Mouse (Mus musculus) kidney, adult 9 months (tissue): ENCODE data around the gene Rasal2.
A peak's percentile ranks its signal among the peaks of the same experiment; 100 is the strongest.

Source experiments
- DNase-seq: peaks from one replicate; pipeline ENCODE4 v3.0.0; 2022

Gene Rasal2

DNA sequence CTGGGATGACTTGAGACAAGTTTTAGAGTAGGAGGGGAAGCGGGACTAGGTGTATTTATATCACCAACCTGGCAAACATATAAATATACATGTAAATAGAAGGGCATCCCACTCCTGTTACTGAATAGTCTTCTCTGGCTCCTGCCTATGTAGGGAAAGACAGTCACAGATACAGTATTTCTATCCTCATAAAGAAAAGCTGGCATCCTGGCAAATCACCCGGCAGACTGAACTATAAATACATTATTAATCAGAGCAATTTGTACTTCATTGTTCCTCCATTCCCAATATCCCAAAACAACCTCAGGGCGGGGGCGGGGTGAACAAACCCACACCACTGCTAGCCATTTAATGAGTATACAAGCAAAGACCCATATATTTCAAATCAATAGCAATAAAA, 26.7 kb upstream of the Rasal2 start:
- no peak for DNase-seq

DNA sequence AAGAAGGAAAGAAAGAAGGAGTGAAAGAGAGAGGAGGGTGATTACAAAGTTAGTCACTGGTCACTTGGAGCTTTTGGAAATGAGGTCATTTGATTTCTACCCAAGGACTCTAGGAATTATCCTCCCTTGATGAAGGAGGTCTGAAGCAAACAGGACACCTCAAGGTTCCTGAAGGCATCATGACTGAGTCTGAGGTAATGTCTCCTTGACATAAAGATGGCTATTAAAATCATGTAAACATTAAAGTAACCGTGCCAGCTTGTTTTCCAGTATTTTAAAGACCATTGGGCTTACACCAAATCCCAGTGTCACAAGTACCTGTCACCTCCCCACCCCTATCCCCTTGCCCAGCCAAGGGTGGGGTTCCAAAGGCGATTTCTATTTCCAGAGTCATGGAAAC, 25.9 kb upstream of the Rasal2 start:
- no peak for DNase-seq

DNA sequence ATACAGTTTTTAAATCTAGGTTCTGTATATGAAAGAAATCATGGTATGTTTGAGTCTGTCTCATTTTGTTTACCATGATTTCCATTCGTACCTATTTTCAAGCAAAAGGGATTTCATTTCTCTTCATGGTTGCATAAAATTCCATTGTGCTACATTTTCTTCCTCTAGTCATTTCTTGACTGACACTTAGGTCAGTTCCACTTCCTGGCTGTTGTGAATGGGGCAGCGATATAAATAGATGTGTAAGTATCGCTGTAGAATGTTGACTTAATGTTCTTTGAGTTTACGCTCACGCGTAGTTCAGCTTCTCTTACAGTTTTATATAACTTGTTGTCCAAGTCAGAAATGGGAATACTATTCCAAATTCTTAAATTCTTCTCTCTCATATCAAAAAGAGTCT, 23.5 kb upstream of the Rasal2 start:
- no peak for DNase-seq

DNA sequence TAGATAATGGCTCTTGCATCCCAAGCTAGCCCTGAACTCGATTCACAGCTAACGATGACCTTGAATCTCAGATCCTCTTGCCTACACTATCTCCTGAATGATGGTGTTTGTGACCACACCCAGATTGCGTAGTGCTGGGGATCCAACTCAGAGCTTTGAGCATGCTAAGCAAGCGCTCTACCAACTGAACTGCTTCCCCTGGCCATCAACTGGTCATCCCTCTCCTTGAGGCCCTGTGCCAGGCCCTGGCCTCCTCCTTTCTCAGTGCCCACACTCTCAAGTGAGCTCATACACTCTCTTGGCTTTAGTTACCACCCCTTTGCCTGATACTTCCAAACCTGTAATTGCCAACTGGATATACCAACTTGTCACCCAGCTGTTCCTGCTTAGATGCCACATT, 22.0 kb upstream of the Rasal2 start:
- no peak for DNase-seq

DNA sequence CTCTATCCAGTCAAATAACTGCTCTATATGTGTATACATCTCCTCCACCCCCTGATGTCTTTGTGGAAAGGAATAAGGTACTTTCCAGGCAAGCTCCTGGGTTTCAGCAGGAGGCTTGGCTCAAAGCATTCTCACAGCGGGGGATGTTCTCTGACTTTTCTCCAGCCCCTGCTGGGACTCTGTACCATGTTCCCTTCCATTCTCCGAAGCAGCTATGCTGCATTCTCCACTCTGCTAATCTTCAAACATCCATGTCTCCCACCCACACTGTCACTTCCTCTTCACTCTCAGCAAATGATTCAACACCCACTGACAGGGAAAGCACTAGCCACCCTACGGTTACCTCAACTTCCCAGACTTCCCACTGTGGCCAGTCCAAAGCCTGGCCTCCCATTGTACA, 20.9 kb upstream of the Rasal2 start:
- DNase-seq: no peak

DNA sequence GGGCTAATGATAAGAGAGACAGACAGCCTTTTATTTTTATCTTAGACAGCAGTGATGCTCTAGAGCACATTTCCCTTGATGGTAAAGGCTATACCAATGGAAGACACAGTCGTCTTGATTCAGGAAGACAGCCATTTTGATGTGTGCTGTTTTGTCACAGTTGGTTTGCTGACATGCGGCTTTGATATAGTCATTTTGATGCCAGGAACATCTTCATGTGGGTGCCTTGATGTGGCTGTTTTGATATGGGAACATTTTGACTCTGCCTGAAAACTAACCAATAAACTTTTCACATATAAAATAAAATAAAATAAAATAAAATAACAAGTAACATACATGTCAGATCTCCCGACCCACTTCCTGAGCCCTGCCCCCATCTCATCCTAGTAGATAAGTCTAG, 16.0 kb upstream of the Rasal2 start:
- DNase-seq: no peak

DNA sequence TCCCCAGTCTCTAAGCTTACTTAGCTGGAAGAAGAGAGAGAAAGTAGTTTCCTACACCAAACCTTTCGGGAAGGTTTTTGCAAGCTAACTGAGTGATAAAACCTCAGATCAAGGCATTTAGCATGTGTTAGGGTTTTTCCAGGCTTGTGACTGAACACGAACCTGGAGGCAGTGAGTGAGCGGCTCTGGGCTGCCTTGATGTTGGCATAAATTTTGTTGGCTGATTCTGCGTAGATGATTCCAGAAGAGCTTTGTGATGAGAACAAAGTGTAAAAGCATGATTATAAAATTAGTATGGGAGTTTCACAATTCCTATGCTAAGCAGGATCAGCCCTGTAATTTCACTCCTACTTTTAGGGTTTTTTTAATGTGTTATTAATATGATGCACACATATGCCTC, 15.2 kb upstream of the Rasal2 start:
- no peak for DNase-seq

DNA sequence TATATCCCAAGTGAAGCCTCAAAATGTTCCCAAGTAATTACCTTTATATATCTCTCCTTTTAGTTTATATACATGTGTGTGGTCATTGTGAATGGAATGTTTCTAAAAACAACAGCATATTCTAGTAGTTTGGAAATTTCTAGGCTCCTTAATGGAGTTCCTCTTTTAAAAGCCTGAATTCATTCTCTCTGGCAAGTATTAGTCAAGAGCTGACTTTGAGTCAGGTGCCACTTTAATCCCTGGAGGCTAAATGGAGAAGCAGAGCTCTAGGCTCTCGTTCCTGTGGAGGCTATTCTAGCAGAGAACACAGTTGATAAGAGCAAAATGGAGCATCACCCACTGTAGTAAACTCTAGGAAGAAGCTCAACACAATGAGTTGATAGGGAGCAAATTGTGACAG, 14.5 kb upstream of the Rasal2 start:
- no peak for DNase-seq

DNA sequence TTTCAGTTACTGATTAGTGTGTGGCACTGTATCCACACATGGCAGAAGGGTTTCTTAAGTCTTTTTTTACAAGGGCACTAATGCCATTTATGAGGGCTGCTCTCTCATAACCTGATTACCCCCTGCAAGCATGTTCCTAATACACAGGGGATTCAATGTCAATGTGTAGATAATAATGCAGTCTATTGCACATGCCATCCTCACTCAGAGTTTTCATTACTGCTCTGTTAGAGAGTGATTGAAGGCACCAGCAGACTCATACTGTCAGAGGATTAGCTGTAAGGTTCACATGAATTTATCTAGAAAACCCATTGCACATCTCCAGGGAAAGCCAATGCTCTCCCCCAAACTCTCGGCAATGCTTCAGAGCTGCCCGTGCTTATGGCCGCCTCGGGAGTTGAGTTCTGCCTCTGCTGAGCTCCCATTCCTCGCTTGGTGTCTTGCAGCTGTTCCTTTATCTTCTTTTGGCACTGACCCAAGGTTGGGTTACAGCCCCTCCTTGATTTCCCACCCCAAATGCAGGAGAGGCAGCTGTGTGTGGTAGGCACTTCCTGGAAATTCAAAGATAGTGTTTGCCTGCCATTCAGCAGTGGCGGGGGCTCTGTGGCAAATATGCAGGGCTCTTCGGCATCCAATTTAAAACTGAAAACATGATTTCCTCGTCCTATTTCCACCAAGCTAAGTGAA, 13.5 kb upstream of the Rasal2 start:
- DNase-seq: no peak

DNA sequence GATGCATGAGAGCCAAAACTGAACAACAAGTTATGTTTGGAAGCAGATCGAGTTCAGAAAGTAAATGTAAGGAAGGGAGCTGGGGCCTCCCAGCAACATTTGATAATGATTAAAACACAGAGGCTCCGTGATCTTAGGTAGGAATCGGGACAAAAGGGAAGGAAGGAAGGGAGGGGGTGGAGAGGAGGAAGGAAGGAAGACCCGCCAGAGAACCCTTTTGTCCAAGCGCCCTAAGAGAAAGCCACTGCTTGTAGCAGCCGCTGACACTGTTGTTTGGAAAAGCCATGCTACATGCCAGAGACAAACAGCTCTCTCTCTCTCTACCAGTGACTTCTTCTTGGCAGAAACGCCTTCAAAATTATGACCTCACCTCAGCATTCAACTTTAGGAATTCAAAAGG, 5.5 kb upstream of the Rasal2 start:
- peak; percentile 38 for DNase-seq

DNA sequence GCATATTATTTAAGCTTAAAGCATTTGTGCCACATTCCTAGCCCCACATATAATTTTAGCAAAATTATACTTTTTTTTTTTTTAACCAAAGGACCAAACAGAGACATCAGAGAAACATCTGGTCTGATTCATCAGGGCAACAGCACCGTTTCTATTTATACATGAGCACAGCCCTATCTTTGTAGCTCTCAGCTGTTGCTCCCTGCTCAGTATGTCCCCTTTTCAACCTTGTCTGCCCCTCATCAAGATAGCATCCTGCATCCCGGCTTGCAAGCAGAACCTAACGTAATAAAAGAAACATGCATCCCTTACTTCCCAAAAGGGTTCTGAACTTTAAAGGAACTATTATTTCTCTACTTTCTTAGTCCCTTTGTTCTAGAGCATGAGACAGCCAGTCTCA, 5.0 kb upstream of the Rasal2 start:
- no peak for DNase-seq

DNA sequence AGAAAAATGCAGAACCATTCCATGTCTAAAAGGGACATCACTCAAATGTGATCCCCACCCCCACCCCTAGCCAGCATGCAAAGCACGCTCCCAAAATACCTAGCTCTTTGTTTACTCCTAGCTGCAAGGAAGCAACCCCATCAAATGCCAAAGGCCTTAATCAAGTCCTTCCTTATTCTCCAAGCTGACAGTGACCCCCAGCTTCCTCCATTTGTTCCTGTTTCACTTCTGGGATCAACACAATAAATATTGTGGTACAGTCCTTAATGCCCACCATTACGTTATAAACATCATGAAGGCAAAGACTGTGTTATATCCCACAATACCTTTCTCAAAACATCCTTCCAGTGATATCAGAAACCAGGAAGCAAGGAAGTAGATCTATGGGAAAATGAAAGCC, 4.2 kb upstream of the Rasal2 start:
- DNase-seq: no peak

DNA sequence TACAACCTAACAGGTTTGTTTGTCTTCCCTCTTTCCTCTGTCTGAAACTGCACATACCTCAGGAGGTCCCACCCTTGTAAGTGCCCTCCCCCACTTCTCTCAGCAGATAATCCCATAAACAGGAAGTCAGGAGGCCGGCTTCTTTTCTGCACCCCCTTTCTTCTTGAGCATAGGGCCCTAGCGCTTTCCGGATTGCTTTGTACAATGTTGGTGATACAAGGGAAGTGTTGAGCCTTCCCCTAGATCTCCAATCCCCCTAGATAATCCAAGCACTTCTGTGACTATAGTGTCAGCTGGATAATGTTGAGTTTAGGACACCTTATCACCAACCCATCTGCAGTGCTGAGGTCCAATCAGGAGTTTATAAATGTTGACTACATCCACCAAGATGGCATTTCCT, 3.4 kb upstream of the Rasal2 start:
- no peak for DNase-seq

DNA sequence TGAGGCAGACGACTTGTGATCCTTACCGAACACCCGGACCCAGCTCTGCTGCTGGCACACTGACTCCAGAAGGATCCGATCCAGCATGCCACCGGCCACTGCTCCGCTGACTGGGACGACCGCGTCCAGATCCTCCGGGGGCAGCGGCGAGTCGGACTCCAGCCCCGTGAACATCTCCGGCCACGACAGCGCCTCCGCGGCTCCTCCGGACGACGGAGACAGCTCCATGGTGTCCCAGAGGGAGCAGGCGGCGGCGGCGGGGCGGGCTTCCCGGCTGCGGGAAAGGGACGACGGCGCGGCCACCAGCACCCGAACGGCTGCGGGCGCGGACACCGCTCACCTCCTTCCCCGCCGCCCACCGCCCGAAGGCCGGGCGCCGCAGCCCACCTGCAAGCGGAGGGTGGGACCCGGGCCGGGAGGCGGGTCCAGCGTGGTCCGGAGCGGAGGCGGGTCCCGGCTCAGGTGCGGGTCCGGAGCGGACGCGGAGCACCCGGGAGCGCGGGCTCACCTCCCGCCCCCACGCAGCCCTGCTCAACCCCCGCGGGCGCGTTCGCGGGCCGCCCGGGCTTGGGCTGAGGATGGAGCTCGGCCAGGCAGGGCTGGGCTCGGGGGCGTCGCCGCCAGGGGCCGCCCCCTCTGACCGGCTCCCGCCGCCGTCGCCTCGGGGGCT, 549 bp downstream of the Rasal2 start:
- peak; percentile 66 for DNase-seq

DNA sequence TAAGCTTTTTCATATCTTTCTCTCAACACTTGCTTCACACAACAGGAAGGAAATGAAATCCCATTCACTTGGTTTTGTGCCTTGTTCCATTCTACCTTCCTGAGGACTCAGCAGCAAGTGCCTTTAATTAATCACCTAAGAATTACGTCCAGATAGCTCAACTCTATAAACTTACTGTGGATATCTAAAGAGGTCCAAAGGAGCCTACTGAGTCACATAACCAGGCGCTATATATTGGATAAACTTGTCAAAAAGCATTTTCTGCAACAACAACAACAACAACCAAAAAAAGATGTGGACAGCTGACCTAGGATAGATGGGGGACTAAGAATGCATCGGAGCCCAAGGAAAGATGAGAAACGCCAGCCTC, 1.1 kb downstream of the Rasal2 start:
- no peak for DNase-seq

DNA sequence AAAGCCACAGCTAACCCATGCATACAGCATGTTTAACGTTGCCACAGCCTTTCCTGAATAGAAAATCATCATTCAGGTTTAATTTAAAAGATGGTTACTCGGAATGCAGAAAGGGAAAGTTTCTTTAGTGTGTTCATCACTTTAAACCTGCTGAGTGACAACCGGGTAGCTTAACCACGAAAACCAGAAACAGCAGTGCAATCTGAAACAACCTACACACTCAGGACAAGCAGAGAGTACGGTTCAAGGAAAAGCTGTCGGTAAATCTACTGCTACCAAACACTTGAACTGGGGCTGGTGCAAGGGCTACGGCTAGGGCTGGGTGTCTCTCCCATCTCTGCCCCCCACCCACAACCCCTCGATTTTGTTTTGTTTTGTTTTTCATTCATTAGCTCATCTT, 1.5 kb downstream of the Rasal2 start:
- no peak for DNase-seq

DNA sequence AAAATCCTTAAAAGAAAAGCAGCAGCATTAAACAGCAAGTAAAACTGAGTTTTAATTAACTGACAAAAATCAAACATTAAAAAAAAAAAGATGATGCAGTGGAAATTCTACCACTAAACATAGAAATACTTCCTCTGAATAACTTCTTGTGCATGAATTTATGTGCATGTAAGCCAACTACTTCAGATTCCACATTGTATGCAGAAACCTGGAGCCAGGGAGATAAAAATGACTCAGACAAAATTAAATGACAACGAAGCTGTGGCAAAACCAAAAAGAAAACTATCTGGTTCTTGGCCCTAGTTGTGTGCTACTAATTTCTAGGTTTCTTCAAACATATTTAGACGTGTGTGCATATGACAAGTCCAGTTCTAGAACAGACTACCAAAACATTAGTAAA, 2.7 kb downstream of the Rasal2 start:
- no peak for DNase-seq

DNA sequence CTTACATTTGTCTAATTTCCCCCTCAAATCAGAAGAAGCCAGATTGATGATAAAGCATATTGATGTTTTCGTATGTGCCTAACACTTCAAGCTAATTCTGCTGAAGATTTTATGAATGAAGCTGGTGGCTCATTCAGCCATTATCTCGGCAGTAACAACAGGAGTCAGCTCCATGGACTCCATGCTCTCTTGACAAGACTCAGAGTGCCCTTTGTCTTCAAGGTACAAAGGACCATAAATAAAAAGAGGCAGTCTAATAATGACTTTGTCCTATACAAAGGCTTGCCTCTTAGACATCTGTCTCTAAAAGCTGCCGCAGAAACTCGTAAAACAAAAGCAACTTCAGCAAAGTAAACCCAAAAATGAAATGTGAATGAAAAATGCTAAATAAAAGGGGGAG, 24.4 kb downstream of the Rasal2 start:
- no peak for DNase-seq

DNA sequence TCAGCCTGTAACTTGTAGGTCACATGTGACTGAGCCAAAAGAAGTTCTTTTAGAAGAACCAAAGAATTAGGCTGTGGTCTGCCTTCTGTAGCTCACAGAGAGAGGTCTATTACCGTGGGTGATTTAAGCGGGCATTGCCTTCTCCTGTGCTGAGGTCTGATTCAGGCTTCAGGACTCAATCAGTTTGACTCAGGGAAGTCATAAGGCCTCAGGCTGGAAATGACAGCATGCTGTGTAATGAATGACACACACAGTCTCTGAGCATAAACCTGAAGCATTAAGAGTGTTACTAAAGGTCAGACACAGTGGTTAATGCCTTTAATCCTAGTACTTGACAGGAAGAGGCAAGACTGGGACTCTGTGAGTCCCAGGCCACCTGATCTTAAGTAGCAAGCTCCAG, 31.7 kb downstream of the Rasal2 start:
- no peak for DNase-seq

DNA sequence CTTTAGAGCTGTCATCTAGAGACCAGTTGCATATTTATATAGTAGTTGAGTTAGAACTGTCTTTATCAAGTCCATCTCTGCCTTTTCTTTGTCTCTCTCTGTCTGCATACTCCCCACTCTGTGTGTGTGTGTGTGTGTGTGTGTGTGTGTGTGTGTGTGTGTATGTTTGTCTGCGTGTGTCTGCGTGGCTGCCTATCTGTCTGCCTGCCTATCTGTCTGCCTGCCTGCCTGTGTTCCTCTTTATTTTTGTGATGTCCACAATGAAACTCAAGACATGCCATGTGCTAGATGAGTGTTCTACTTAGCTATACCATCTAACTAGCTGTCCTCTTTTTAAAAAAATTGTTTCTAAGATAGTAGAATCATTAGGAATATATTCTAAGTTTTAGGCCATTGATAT, 42.0 kb downstream of the Rasal2 start:
- DNase-seq: no peak

DNA sequence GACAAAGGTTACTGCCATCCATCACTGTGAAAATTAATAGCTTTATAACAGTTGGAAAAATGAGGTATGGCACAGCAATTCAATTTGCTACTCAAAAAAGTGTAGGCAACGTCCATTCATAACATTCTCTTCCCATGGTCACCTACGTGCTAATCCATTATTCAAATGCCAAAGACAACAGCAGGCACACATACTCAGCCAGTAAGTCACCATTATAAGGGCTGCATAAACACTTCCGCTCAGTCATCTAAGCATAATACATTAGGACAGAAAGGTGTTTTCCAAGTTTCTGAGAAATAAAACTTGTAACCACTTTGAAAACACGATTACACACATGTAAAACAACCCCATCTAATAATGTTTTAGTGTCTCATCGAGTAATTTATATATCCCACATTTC, 44.1 kb downstream of the Rasal2 start:
- no peak for DNase-seq

DNA sequence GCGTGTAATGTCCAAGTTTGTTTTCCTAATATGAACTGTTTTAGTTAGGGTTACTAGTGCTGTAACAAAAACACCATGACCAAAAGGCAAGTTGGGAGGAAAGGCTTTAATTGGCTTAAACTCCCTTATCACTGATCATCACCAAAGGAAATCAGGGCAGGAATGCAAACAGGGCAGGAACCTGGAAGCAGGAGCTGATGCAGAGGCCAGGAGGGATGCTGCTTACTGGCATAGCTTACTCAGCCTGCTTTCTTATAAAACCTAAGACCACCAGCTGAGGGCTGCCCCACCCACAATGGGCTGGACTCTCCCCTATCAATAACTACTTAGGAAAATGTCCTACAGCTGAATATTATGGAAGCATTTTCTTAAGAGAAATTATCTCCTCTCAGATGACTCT, 65.7 kb downstream of the Rasal2 start:
- no peak for DNase-seq

DNA sequence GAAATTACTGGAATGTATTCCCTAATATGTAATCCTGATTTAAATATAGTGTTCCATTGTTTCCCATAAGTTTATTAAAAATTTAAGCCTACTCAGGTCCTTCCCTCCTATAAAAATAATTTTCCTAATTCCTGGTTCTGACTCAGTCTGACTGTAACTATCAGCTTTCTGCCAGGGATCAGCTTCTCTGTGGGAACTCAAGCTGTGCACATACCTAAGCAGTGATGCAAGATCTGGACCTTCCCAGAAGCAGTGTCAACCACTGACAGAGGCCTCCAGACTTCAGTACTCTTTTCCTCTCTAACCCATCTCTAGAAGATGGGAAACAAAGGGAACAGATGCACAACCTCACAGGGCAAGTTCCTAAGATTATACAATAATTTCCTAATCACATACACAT, 68.9 kb downstream of the Rasal2 start:
- no peak for DNase-seq

DNA sequence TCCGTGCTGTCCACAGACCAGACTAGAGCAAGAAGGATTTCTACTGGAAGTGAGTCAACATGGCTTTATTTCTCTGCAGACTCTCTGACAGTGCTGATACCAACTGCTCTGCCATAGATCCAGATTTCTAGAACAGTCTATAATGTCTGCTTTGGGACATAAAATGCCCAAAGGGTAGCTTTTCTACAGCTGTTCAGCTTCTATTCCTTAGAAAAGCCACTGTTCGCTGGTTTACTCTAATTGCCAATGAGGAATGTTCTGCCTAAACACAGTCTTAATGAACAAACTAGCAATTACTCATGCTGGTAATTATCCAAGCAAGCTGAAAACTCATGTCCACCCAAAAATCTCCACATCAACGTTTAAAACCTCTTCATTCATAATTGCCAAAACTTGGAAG, 77.6 kb downstream of the Rasal2 start:
- no peak for DNase-seq

DNA sequence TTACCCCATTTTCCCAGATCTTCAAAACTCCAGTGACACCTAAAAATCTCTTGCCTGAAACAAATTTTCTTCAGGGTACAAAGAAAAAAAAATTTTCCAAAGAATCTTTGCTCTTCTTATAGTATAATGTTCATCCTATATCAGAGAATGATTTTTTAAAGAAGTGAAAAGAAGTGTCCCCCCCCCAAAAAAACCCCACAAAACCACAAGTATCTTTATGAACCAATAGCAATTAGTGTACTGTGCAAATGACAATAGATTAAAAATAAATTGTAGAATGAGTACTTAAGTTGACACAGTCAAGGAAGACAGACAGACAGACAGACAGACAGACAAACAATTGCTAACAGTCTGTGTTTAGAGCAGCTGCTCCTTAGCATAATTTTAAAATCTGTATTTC, 84.3 kb downstream of the Rasal2 start:
- DNase-seq: no peak
